Mouse (Mus musculus) frontal cortex, postnatal 10 days (tissue): ENCODE measurements around the gene Ttll4.

Experiments
- DNase-seq, 2 experiments: peaks; one replicate each; pipeline ENCODE4 v3.0.0; 2022; ENCODE audit warnings: low spot score in 2 of 2, mixed read lengths in 1 of 2

Ttll4 gene

DNA sequence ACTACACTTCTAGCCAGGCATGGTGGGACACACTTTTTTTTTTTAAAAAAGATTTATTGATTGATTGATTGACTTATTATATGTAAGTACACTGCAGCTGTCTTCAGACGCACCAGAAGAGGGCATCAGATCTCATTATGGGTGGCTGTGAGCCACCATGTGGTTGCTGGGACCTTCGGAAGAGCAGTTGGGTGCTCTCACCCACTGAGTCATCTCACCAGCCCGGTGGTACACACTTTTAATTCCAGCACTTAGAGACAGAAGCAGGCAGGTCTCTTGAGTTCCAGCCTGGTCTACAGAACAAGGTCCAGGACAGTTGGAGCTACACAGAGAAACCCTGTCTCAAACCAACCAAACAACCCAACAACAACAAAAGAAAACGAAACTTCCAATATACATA is 50.5 kb downstream of the Ttll4 start:
- DNase-seq = no peak

DNA sequence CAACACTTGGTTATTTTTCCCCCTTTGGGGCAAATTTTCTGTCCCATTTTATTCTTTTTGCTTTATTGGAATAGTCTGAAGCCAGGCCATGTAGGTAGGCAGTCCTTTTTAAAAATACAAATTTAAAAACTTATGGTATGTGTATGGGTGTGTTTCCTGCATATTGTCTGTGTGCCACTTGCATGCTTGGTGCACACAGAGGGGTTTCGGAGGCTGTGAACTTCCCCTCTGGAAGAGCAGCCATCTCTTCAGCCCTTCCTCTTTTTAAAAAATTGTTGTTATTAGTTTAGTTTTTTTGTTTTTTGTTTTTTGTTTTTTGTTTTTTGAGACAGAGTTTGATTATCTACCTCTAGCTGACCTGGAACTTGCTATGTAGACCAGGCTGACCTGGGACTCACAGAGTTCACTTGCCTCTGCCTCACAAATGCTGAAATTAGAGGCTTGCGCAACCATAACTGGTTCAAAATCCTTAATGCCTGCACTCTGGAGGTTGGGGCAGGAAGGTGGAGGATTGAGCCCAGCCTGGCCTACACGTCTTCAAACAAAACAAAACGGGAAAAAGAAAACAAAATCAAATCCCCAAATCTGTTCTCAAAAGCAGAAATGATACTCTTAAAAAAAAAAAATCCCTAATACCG is 51.0 kb downstream of the Ttll4 start:
- no peak for DNase-seq

DNA sequence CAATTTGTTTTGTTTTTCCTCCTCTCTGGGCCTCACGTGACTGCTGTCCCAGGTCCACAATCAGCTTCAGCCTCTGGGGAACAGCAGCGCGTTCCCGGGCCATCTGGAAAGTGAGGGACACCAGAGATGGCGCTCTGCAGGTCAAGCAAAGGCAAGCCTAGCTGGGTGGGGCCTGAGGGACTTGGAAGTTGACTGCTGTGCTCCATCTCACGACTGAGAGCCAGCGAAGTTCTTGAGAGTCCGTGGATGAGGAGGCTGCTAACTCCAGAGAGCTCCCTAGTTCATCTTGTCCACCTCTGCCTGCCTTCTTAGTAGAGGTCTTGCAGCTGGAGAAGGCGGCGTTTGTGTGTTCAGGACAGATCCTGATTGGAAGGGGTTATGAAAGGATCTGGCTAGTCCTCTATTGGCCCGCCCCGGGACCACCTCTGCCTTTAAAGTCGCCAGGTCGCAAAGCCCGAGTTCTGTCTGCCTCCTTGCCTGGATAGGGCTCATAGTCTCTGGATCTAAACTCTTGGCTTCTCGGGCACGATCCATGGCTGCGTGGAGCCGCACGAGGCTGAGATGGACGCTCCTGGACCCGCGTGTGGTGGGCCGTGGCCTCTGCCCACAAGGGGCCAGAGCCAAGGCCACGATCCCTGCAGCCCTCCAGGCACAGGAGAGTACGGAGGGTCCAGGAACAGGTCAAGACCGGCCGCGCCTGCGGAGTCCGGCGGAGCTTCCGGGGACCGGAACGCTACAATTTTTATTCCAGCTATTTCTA is 51.7 kb downstream of the Ttll4 start, which contains the start of gene Cyp27a1:
Cyp27a1 (plus strand) TSS at position 476 of the 760 bp plus-strand sequence.
- no peak for DNase-seq

DNA sequence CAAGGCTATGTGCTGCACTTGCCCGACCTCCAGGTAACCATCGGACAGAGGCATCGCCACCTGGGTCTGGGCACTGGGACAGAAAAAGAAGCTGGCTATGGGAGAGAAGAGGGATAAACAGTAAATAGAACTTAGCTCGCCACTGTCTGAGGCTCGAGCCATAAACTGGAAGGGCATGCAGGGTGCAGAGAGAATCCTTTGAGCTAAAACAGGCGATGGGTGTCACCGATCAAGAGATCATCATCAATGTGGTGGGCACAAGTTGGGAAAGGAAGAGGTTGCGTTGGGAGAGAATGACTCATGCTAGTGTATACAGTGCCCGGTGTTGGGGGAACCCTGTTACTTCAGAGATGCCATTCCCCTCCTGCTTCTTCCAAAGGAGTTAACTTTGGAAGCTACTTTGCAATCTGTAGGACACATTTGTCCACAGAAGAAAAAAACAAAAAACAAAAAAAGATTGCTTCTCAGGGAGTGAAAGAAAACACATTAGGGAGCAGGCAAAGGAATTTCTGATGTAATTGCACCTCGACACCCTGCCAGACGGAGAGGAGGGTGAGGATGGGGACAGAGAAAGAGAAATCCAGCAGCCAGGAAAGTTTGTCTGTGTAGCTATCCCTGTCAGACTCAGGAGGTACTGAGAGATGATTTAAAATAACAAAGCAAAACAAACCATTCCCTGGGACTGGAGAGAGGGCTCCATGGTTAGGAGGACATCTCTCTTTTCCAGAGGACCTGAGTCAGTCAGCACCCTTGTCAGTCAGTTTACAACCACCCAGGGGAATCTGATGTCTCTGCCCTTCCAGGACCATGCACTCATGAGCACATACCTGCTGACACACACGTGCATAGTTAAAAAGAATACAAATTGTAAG is 52.5 kb downstream of the Ttll4 start:
- no peak for DNase-seq

DNA sequence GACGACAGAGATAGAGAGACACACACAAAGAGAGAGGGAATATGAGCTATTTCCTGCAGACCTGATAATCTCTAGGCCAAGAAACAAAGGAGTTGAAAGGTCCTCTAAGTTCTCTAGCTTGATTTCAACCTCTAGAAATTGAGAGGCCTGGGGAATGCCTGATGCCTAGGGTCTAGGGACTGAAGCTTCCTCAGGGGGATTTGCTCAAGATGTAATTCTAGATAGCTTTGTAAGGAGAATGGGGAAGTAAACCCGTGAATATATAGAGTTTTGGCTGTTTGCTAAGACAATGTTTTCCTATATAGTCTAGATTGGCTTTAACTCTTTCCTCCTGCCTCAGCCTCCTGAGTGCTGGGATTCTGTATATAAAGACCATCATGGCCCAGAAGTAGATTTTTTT is 53.4 kb downstream of the Ttll4 start:
- DNase-seq = no peak

DNA sequence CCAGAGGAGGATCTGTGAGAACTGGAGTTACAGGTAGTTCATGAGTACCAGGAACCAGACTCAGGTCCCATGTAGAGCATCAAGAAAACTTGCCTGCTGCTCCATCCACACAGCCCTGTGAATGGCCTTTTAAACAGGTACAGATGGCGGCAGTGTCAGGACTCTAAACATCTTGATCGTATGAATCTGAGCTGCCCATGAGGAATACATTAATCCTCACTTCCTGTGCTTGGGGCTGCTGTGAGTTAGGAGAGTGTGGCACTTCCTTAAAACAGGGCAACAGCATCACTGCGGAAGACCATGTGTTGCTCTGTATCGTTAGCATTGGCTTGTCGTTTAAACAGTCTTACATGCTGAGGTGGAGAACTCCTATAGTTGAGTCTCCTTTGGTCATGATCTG is 53.9 kb downstream of the Ttll4 start:
- no peak for DNase-seq

DNA sequence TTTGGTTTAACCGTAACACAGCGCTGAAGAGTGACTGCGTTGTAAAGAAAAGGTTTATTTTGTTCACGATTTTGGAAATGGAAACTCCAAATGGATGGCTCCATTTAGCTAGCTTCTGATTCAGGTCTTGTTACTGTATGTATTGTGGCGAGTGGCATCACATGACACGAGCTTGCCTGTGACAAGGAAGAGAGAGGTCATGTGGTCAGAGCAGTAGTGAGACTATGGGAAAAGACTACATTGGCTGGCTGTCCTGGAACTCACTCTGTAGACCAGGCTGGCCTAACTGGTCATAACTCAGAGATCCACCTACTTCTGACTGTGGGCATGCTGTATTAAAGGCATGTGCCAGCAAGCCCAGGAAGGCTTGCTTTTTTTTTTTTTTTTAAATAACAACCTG is 54.3 kb downstream of the Ttll4 start:
- no peak for DNase-seq

DNA sequence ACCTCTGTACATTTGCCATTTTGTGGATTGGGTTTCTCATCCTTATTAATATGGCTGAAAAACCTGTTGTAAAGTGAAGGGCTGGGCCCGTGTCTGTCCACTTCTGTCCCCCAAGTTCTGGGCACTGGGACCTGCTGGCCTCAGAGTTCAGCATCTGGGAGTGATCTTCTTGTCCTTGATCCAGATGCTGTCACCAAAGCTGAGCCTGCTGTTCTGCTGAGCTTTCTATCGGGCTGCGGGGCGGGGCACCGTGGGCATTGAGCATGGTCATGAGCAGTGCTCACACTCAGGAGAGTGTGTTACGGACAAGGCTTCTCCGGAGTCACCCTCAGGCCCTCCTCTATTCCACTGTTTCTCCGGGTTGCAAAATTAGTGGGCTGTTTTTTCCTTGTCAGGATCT is 56.6 kb downstream of the Ttll4 start:
- DNase-seq = no peak

DNA sequence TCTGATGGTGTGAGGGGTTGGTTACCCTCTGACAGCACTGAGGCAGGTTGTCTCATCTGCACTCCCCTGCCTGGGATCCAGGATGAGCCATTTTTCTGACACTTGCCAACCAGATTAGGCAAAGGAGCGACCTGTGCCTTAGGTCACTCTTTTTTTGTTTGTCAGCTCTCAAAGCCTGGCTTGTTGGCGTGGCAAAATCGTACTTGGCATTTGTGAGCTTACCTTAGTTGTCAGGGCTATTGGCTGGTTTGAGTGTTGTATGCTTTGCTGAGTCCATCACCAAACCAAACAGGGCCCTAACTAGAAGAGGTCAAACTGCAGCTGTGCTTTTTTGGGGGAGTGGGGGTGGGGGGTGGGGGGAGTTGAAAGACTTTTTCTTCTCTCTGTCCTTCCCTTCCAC is 57.7 kb downstream of the Ttll4 start:
- no peak for DNase-seq

DNA sequence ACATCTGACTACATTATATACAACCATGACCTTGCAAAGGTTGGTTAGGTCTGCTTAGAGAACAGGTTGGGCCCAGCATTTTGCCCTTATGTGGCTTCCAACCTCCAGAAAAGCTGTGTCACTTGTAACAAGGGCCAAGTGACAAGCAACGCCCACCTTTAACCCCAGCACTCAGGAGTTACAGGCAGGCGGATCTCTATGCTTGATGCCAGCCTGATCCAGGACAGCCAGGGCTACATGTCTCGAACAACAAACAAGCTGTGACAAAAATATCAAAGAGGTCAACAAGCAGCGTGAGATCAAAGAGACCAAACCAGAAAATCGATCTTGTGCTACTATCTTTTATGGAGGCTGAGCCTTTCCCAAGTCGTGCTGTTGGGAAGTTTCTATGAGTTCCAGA is 60.1 kb downstream of the Ttll4 start:
- DNase-seq = no peak

DNA sequence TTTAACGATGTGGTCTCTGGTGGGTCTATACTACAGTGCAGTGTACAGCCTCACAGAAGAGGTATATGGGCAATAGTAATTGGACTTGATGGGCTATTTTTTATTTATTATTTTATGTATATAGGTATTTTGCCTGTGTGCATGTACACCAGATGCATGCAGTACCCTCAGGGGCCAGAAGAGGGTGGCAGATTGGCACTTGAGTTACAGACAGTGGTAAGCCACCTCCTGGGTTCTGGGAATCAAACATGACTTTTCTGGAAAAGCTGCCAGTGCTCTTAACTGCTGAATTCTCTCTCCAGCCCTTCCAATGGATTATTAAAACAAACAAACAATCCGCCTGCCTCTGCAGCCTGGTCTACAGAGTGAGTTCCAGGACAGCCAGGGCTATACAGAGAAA is 62.2 kb downstream of the Ttll4 start:
- no peak for DNase-seq

DNA sequence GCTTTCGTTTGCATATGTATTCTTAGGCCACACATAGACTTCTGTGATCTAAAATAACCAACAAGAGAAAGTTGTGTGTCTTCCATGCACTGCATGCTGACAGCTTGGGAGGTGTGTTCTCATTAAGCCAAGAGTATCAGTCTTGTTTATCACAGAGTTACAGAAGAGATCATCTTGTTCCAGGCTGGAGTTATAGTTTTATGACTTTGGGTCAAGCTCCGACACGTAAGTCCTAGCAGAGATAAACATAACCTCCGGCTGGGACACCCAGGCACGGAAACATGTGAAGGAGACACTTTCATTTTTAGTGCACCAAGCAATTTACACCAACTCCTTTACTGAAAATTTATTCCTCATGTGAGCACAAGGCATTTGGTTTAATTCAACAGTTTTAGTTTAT is 64.6 kb downstream of the Ttll4 start:
- DNase-seq = no peak

DNA sequence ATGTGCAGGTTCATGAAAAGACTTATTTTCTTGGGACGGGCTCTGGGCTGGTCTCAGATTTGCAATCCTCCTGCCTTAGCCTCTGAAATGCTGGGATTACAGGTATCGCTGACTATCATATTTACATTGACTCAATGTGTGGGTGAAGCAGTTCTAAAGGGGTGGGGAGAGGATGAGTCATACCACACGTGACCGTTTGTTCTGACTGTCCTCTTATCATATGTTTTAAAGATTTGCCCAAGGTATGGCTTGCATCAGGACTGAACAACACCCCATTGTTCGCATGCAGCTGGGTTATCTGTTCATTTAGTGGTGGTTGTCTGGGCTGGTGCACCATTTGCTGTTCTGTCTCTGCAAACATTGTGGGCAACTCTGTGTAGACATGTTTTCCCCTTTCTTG is 65.1 kb downstream of the Ttll4 start:
- DNase-seq = no peak

DNA sequence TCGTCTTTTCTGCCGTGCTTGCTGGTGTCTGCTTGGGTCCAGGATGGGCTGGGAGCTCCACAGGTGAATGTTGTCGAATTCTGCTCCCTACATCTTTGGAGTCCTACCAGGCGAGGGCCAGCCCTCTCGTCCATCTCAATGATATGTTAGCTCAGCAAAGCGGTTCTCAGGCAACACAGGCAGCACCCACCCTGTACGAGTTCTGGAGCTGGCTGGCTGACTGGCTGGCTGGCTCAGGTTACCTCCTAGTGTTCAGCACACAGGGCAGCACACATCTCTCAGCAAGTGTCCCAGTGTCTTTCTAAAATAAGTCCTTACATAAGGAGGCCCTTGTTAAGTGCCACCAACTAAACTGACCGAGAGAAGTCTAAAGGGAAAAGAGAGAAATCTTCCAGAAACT is 66.9 kb downstream of the Ttll4 start:
- DNase-seq = no peak

DNA sequence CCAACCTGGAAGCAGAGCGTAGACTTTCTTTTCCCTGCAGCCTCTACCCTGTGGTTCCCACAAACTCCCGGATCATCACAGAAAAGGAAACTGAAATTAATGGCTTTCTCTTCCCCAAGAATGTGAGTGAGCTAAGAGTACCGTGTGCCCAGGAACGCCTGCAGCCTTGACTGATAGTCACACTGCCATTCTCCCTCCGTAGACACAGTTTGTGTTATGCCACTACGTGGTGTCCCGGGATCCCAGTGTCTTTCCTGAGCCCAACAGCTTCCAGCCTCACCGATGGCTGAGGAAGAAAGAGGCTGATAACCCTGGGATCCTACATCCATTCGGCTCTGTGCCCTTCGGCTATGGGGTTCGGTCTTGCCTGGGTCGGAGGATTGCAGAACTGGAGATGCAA is 75.4 kb downstream of the Ttll4 start:
- no peak for DNase-seq

DNA sequence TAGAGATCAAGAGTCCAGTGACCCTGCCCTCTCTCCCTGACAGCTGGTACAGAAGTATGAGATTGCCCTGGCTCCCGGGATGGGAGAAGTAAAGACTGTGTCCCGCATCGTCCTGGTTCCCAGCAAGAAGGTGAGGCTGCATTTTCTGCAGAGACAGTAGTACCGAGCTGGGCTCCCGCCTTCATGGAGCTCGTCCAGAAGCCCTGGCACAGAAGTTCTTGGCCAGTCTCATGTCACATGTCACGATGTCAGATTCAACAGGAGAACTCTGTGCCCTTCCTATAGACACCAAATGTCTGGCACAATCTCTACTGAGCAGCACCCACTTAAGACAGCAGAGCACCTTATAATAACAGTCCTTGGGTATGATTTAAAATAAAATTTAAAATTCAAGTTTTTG is 76.0 kb downstream of the Ttll4 start:
- DNase-seq = no peak

DNA sequence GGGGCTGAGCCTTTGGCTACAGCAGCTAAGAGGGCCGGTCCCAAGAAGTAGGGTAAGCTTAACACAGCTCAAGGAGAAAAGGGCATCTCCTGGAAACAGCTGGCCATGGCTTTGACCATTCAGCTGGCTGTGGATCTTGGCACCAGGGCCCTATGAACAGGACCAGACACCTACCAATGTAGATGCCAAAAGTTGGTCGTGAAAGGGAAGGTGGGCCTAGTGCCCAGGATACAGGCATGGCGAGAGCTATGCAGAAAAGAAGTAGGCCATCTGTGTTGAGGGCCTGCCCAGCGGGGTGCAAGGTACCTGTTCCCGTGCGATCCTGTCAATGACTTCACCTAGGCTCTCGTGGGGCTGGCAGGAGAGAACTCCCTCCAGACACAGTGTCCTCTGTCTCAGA is 79.3 kb downstream of the Ttll4 start:
- DNase-seq = no peak

DNA sequence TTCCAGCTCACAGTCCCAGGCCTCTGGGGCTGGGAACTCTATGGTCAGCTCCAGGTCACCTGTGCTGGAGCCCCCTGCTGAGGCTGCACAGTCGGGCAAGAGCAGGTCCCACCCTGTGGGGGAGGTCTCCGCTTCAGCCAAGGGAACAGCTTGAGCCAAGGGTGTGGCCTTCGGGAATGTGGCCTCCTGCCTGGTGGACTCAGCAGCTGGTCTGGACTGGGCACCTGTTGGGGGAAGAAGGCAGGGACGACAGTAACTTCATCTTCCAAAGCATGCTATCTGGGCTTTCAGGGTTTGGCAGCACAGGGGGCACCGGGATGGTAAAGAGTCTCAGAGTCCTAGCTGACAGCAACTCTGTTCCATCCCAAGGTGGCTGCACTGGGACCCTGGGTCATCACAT is 85.8 kb downstream of the Ttll4 start:
- DNase-seq = no peak

DNA sequence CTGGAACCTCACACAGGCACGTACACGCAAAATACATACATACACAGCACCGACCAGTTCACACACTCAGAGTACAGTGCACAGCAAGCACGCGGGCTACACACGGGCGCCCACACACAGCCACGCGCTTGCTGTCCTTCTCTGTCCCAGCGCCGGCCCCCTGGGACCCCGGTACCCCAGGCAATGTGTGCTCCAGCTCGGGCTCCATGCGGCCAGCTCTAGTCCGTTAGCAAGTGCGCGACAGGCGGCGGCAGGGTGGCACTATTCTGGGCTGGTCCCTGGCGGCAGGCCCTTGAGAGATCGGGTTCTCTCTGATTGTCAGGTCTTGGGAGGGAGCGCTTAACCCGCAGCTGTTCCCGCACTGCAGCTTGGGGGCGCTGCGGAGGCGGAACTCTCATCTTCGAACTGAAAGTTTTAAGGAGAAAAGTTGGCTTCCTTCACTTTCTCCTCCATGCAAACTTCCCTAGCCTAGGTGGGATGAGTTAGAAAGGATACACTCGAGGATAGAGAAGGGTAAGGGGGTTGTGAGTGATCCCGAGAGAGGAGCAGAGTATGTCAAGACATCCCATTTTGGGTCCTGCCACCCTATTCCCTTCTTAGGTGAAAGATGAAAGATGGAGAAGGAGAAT is 87.2 kb downstream of the Ttll4 start, which contains the start of gene Prkag3:
Prkag3 (minus strand) TSS at position 579 of the 629 bp plus-strand sequence.
- peak in 1 of 2 experiments; percentile 34 for DNase-seq

DNA sequence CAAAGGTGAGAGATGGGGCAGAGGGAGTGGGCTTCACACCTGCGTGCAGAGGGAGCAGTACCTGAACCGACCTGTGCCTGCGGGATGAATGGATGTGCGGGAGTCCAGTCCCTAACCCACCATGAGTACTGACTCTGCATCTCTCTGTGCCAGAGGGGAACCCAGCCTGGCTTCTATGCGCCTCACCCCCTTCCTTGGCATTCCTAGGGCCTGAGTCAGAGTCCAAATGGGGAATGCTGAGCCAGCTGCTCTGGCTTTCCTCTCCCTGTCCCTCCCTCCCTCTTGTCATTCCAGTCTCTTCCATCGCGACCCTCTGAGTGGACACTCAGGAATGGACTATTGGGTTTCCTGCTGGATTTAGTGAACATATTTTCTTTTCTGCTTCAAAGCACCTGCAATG is 87.8 kb downstream of the Ttll4 start:
- no peak for DNase-seq

DNA sequence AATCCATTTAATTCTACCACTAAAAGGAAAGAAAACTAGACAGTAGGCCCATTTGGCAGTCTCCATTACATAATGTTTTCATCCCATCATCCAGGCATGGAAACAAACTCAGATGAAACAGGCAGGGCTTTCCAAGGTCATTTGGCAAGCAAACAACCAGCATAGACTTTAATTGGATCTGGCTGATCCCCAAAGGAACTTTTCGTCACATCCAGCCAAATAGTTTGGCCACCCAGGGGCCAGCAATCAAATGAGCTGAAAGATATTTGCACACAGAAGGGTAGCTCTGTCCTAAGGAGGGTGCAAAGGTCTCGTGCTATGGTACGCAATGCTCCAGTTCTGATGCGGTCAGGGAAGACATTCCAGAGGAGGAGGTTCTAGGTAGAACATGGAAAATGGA is 89.1 kb downstream of the Ttll4 start:
- no peak for DNase-seq

DNA sequence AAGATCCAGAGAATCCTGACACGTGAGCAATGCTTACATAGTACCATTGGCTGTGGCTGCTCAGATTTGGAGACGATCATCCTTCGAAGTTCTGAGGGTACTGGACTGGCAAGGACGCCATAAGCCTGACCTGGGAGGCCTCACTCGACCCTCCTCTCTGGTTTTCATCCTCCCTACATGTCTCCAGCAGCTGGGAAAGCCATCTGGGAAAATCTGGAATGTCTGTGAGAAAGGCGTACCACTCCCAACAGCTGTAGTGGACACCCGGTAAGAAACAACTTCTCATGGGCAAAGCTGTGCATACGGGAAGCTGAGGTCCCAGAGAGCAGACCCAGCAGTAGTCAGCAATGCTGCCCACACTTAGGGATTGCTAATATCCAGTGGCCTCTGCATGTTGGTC is 90.6 kb downstream of the Ttll4 start:
- no peak for DNase-seq
